Mouse (Mus musculus) effector memory CD4-positive, alpha-beta T cell, adult 5 months (primary cell): ENCODE results near the gene Id3. TPM values are rescaled to one million over a fixed set of nuclear protein-coding genes. Genes with fewer than 3 reads are reported as not detected.

Source experiments
- polyA plus RNA-seq: library from polyadenylated mRNA; unstranded; fragments of 100-300 nt; shearing (Covaris generic); gene quantifications from one replicate; pipeline ENCODE4 v1.2.1, GENCODE M21; 2017

The Id3 gene
- 15.3 TPM for polyA plus RNA-seq

DNA sequence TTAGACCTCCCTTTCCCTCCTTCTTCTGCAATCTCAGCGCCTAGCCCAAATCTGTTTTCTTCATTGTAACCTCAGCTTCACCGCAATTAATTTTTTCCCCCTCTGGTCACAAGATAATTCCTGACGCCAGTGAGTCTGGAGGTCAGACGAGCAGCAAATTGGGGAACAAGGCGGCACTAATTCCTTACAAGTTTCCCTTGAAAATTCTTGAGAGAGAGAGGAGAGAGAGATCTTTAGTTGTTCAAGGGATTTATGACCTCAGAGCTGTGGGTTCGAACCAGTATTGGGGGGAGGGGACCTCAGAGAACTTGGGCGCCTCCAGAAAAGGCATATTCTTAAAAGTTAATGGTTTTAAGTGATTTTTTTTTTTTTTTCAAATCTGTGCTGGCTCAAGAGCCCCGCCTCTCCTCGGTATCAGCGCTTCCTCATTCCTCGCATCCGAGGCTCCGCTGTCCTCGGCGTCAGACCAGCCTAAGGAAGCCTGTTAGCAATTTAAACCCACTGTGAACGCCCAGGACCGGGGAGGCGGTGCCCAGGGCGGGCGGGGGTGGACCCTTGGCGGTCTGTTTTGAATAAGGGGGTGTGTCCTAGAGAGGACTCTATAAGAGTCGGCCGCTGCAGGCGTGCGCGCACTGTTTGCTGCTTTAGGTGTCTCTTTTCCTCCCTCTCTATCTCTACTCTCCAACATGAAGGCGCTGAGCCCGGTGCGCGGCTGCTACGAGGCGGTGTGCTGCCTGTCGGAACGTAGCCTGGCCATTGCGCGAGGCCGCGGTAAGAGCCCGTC, at the start of gene Id3:
Id3 (plus strand) TSS at position 305 of the 784 bp plus-strand sequence.

DNA sequence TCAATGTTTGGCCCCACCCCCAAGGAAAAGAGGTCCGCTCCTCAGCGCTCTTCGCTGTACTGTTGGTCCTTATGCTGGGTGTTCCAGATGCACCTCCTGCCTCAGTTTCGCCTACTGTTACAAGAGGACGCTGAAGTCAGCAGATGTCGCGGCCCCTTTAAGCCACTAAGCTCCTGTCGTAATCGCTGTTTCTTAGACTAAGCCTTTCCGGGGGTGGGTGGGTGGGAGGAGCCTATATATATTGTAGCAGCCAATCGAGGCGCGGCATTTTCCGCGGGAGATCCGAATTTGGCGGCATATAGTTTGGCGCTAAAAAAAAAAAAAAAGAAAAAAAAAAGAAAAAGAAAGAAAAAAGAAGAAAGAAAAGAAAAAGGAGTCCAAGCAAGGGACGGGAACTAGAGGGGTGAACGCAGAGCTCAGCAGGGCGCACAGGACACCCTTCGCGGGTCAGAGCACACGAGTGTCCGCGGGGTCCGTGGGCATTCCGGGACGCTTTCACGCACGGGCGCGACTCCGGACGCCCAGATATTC, 28.8 kb downstream of the Id3 start, which contains the start of gene E2f2:
E2f2 (plus strand) TSS at position 384 of the 531 bp plus-strand sequence.

Other genes starting within 250 kb of the Id3 start
- 0.85 TPM for gene Cnr2, start 248.1 kb upstream of the Id3 start, polyA plus RNA-seq
- gene Fuca1, start 222.8 kb upstream of the Id3 start, polyA plus RNA-seq, result 57.2 TPM
- gene Hmgcl, start 197.0 kb upstream of the Id3 start, polyA plus RNA-seq, result 44.2 TPM
- gene Gale, start 179.8 kb upstream of the Id3 start, polyA plus RNA-seq, result 29.0 TPM
- gene Lypla2, start 170.9 kb upstream of the Id3 start, polyA plus RNA-seq, result 215 TPM
- 57.5 TPM for gene Pithd1, start 156.2 kb upstream of the Id3 start, polyA plus RNA-seq
- gene Eloa, start 121.7 kb upstream of the Id3 start, polyA plus RNA-seq, result 49.2 TPM
- gene Rpl11, start 90.1 kb upstream of the Id3 start, polyA plus RNA-seq, result 280 TPM
- 2.2 TPM for gene E2f2, start 28.9 kb downstream of the Id3 start, polyA plus RNA-seq
- 0.15 TPM for gene Asap3, start 62.9 kb downstream of the Id3 start, polyA plus RNA-seq
- not detected for gene Tcea3, start 104.2 kb downstream of the Id3 start, polyA plus RNA-seq
- gene Zfp46, start 141.2 kb downstream of the Id3 start, polyA plus RNA-seq, result 3.5 TPM
- gene Hnrnpr, start 167.4 kb downstream of the Id3 start, polyA plus RNA-seq, result 106 TPM